Mouse (Mus musculus): Measurements from ENCODE around the gene Fam171a1.

Fam171a1 gene

GRCm38 (mm10) chr2:3138308-3138707, 24.3 kb downstream of the Fam171a1 start:
- DNase-seq (ENCODE audit: low read depth) = no peak

GRCm38 (mm10) chr2:3139065-3139464, 25.0 kb downstream of the Fam171a1 start:
- DNase-seq (ENCODE audit: low read depth) = no peak

- DNase-seq (ENCODE audit: low read depth) = no peak
Observed at GRCm38 (mm10) chr2:3139578-3139977, 25.6 kb downstream of the Fam171a1 start.

- no peak for DNase-seq (ENCODE audit: low read depth)
Observed at GRCm38 (mm10) chr2:3140585-3140984, 26.6 kb downstream of the Fam171a1 start.

GRCm38 (mm10) chr2:3141804-3142203, 27.8 kb downstream of the Fam171a1 start:
- DNase-seq (ENCODE audit: low read depth) = no peak

GRCm38 (mm10) chr2:3144291-3144690, 30.3 kb downstream of the Fam171a1 start:
- DNase-seq (ENCODE audit: low read depth) = no peak

GRCm38 (mm10) chr2:3147550-3148157, 33.6 kb downstream of the Fam171a1 start:
- no peak for DNase-seq (ENCODE audit: low read depth)

GRCm38 (mm10) chr2:3148731-3149130, 34.7 kb downstream of the Fam171a1 start:
- DNase-seq (ENCODE audit: low read depth) = no peak

GRCm38 (mm10) chr2:3150324-3150723, 36.3 kb downstream of the Fam171a1 start:
- no peak for DNase-seq (ENCODE audit: low read depth)

- DNase-seq (ENCODE audit: low read depth) = no peak
Observed at GRCm38 (mm10) chr2:3151336-3151735, 37.3 kb downstream of the Fam171a1 start.

- DNase-seq (ENCODE audit: low read depth) = no peak
Observed at GRCm38 (mm10) chr2:3154091-3154665, 40.2 kb downstream of the Fam171a1 start.

- DNase-seq (ENCODE audit: low read depth) = no peak
Observed at GRCm38 (mm10) chr2:3154986-3155385, 41.0 kb downstream of the Fam171a1 start.

GRCm38 (mm10) chr2:3157030-3157429, 43.0 kb downstream of the Fam171a1 start:
- no peak for DNase-seq (ENCODE audit: low read depth)

- DNase-seq (ENCODE audit: low read depth) = peak; percentile 44
Observed at GRCm38 (mm10) chr2:3157661-3158344, 43.8 kb downstream of the Fam171a1 start.

GRCm38 (mm10) chr2:3158682-3159412, 44.8 kb downstream of the Fam171a1 start:
- no peak for DNase-seq (ENCODE audit: low read depth)

- no peak for DNase-seq (ENCODE audit: low read depth)
Observed at GRCm38 (mm10) chr2:3161578-3161977, 47.6 kb downstream of the Fam171a1 start.

- no peak for DNase-seq (ENCODE audit: low read depth)
Observed at GRCm38 (mm10) chr2:3163501-3164076, 49.6 kb downstream of the Fam171a1 start.

GRCm38 (mm10) chr2:3165037-3165600, 51.1 kb downstream of the Fam171a1 start:
- no peak for DNase-seq (ENCODE audit: low read depth)

GRCm38 (mm10) chr2:3165890-3166605, 52.0 kb downstream of the Fam171a1 start:
- no peak for DNase-seq (ENCODE audit: low read depth)

GRCm38 (mm10) chr2:3168719-3169402, 54.8 kb downstream of the Fam171a1 start:
- DNase-seq (ENCODE audit: low read depth) = no peak

GRCm38 (mm10) chr2:3169403-3169747, 55.4 kb downstream of the Fam171a1 start:
- no peak for DNase-seq (ENCODE audit: low read depth)
